Mouse (Mus musculus): ENCODE results near the gene Bach1. TPM values are rescaled to one million over a fixed set of nuclear protein-coding genes. Genes with fewer than 3 reads are reported as not detected.

The Bach1 gene
- total and polyA plus RNA-seq, 3 experiments = 11.4 to 20.9 (median 13.4) TPM

GRCm38 (mm10) chr16:87666620-87667004 is 32.1 kb upstream of the Bach1 start:
- Histone ChIP-seq H3K79me2 (replicated peaks; ENCODE audit: control insufficient read depth, extremely low read depth, insufficient read depth, poor library complexity, severe bottlenecking) (no peaks in the 10 kb centered on the region), H3K4me1 (ENCODE audit: control insufficient read depth in 1 of 2, insufficient read depth in 2 of 2) (peaks cover 32 to 72% of the 10 kb centered on the region in 2 experiments), H3K27ac (ENCODE audit: insufficient read depth, low read depth) (peak overlapping the region; percentile 56), H3K9ac (ENCODE audit: insufficient read depth, low read depth) (peak overlapping the region; percentile 37), H3K9me3 (replicated peaks; ENCODE audit: low read length) (no peaks in the 10 kb centered on the region), H3K4me2 (ENCODE audit: insufficient read depth, low read depth, poor library complexity, severe bottlenecking) (peak overlapping the region; percentile 82), H3K36me3 (replicated peaks in 1 of 2; ENCODE audit: control insufficient read depth in 1 of 2, insufficient read depth in 1 of 2, low read length in 1 of 2) (no peaks in the 10 kb centered on the region), H3K4me3 (replicated peaks in 1 of 3; ENCODE audit: low read depth in 2 of 3, low read length in 2 of 3, poor library complexity in 1 of 3) (no peak overlapping the region), H3K27me3 (replicated peaks) (no peaks in the 10 kb centered on the region)
- in situ Hi-C loops (cut with MboI; ENCODE audit: low pct_ligation_motif_present, low pct_unique_long_range_greater_than_20kb, low sequenced_read_pairs) (no loop called here), dilution Hi-C loops (cut with MboI; ENCODE audit: extremely low pct_ligation_motif_present, extremely low pct_unique_long_range_greater_than_20kb, low sequenced_read_pairs) (no loop called here)
- DNase-seq (ENCODE audit: extremely low read depth) = no peak
- no peak for TF ChIP-seq POLR2AphosphoS2 (IDR thresholded peaks at IDR 0.05; ENCODE audit: low read depth, low read length)
- peak; percentile 2 for TF ChIP-seq BHLHE40 (IDR thresholded peaks at IDR 0.05; ENCODE audit: low read depth, low read length)
- no peak for TF ChIP-seq MAZ (IDR thresholded peaks at IDR 0.05; ENCODE audit: low read depth, low read length)
- no peak; the same call in none of the 2 replicates for TF ChIP-seq MXI1 (IDR thresholded peaks at IDR 0.05; ENCODE audit: low read depth, low read length)
- TF ChIP-seq EP300 (IDR thresholded peaks at IDR 0.05; ENCODE audit: low read length) = 0 out of 2 replicates have a peak, but pooled peaks have one; percentile 34

GRCm38 (mm10) chr16:87668002-87668401 is 30.7 kb upstream of the Bach1 start:
- in situ Hi-C loops (cut with MboI; ENCODE audit: low pct_ligation_motif_present, low pct_unique_long_range_greater_than_20kb, low sequenced_read_pairs) (no loop called here), dilution Hi-C loops (cut with MboI; ENCODE audit: extremely low pct_ligation_motif_present, extremely low pct_unique_long_range_greater_than_20kb, low sequenced_read_pairs) (no loop called here)
- TF ChIP-seq CTCF (conservative IDR thresholded peaks at IDR 0.05 in 1 of 2, IDR thresholded peaks at IDR 0.05 in 1 of 2; ENCODE audit: low read depth in 2 of 2, low read length in 2 of 2) = no peak
- TF ChIP-seq JUND (conservative IDR thresholded peaks at IDR 0.05; ENCODE audit: low read depth, low read length) = peak; percentile 97
- peak; percentile 95 for TF ChIP-seq MYC (IDR thresholded peaks at IDR 0.05; ENCODE audit: low read depth, low read length)
- no peak for TF ChIP-seq ZNF384 (IDR thresholded peaks at IDR 0.05; ENCODE audit: low read depth, low read length)
- peak; percentile 98 for TF ChIP-seq IRF4 (IDR thresholded peaks at IDR 0.05; ENCODE audit: low read depth, low read length)
- no peak for TF ChIP-seq SMC3 (IDR thresholded peaks at IDR 0.05; ENCODE audit: low read depth, low read length)
- TF ChIP-seq E2F4 (IDR thresholded peaks at IDR 0.05; ENCODE audit: insufficient replicate concordance, low read depth, low read length) = no peak
- peak; percentile 88 for TF ChIP-seq ETS1 (conservative IDR thresholded peaks at IDR 0.05; ENCODE audit: low read depth, low read length)
- no peak for TF ChIP-seq HCFC1 (IDR thresholded peaks at IDR 0.05; ENCODE audit: low read depth, low read length)
- no peak for TF ChIP-seq UBTF (IDR thresholded peaks at IDR 0.05; ENCODE audit: low read depth, low read length)
- TF ChIP-seq ZMIZ1 (IDR thresholded peaks at IDR 0.05; ENCODE audit: low read depth, low read length) = no peak
- no peak for TF ChIP-seq PAX5 (IDR thresholded peaks at IDR 0.05; ENCODE audit: low read length)
- peak; percentile 91; the same call in 1 of the 2 replicates for TF ChIP-seq MEF2A (IDR thresholded peaks at IDR 0.05; ENCODE audit: borderline replicate concordance, low read depth, low read length)
- 0 out of 2 replicates have a peak, but pooled peaks have one; percentile 56 for TF ChIP-seq TBP (conservative IDR thresholded peaks at IDR 0.05; ENCODE audit: low read depth, low read length)
- TF ChIP-seq MXI1 (IDR thresholded peaks at IDR 0.05; ENCODE audit: low read depth, low read length) = 0 out of 2 replicates have a peak, but pooled peaks have one; percentile 43
- TF ChIP-seq MAX (IDR thresholded peaks at IDR 0.05; ENCODE audit: low read length) = peak; percentile 57
- TF ChIP-seq MAFK (IDR thresholded peaks at IDR 0.05; ENCODE audit: insufficient replicate concordance, low read length) = 0 out of 2 replicates have a peak, but pooled peaks have one; percentile 54
- peak; percentile 54; the same call in 1 of the 2 replicates for TF ChIP-seq MAZ (IDR thresholded peaks at IDR 0.05; ENCODE audit: low read depth, low read length)
- TF ChIP-seq BHLHE40 (IDR thresholded peaks at IDR 0.05; ENCODE audit: low read depth, low read length) = peak; percentile 87
- TF ChIP-seq ZKSCAN1 (IDR thresholded peaks at IDR 0.05; ENCODE audit: borderline replicate concordance, low read depth, low read length) = no peak
- TF ChIP-seq USF2 (conservative IDR thresholded peaks at IDR 0.05; ENCODE audit: low read depth, low read length) = no peak
- TF ChIP-seq RCOR1 (conservative IDR thresholded peaks at IDR 0.05; ENCODE audit: low read depth, low read length) = no peak; the same call in 1 of the 2 replicates
- no peak; the same call in 1 of the 2 replicates for TF ChIP-seq ELF1 (IDR thresholded peaks at IDR 0.05; ENCODE audit: low read depth, low read length)
- no peak for TF ChIP-seq NELFE (IDR thresholded peaks at IDR 0.05; ENCODE audit: low read depth, low read length)
- no peak for TF ChIP-seq NRF1 (IDR thresholded peaks at IDR 0.05; ENCODE audit: low read depth, low read length)
- peak; percentile 67; the same call in 1 of the 2 replicates for TF ChIP-seq CHD2 (IDR thresholded peaks at IDR 0.05; ENCODE audit: low read length)
- no peak for TF ChIP-seq USF1 (IDR thresholded peaks at IDR 0.05; ENCODE audit: low read depth, low read length)
- peak; percentile 97 for TF ChIP-seq EP300 (IDR thresholded peaks at IDR 0.05; ENCODE audit: low read length)
- TF ChIP-seq RAD21 (IDR thresholded peaks at IDR 0.05; ENCODE audit: low read depth, low read length) = no peak; the same call in 1 of the 2 replicates
- peak; percentile 76; the same call in 1 of the 2 replicates for TF ChIP-seq SIN3A (IDR thresholded peaks at IDR 0.05; ENCODE audit: low read length)
- no peak for TF ChIP-seq GABPA (IDR thresholded peaks at IDR 0.05; ENCODE audit: insufficient replicate concordance, low read depth, low read length)

More at GRCm38 (mm10) chr16:87668002-87668401, 30.7 kb upstream of the Bach1 start:
- Histone ChIP-seq H3K9me3 (replicated peaks; ENCODE audit: low read length) (no peaks in the 10 kb centered on the region), H3K79me2 (replicated peaks; ENCODE audit: control insufficient read depth, extremely low read depth, insufficient read depth, poor library complexity, severe bottlenecking) (no peaks in the 10 kb centered on the region), H3K9ac (ENCODE audit: insufficient read depth, low read depth) (no peak overlapping the region; the same call in 1 of the 2 replicates), H3K36me3 (replicated peaks in 1 of 2; ENCODE audit: control insufficient read depth in 1 of 2, insufficient read depth in 1 of 2, low read length in 1 of 2) (no peaks in the 10 kb centered on the region), H3K27ac (ENCODE audit: insufficient read depth, low read depth) (peak overlapping the region; percentile 83), H3K4me3 (replicated peaks in 1 of 3; ENCODE audit: low read depth in 2 of 3, low read length in 2 of 3, poor library complexity in 1 of 3) (no peak overlapping the region), H3K4me1 (ENCODE audit: control insufficient read depth in 1 of 2, insufficient read depth in 2 of 2) (peaks cover 24 to 58% of the 10 kb centered on the region in 2 experiments), H3K27me3 (replicated peaks) (no peaks in the 10 kb centered on the region), H3K4me2 (ENCODE audit: insufficient read depth, low read depth, poor library complexity, severe bottlenecking) (no peak overlapping the region)
- peak; percentile 51 for DNase-seq (ENCODE audit: extremely low read depth)

All from CH12.LX (cell line).